Mouse (Mus musculus): ENCODE data around the gene Otop2. TPM values are rescaled to one million over a fixed set of nuclear protein-coding genes. Genes with fewer than 3 reads are reported as not detected.

The Otop2 gene
- polyA plus RNA-seq, 1 experiment, result 0.65 TPM

DNA sequence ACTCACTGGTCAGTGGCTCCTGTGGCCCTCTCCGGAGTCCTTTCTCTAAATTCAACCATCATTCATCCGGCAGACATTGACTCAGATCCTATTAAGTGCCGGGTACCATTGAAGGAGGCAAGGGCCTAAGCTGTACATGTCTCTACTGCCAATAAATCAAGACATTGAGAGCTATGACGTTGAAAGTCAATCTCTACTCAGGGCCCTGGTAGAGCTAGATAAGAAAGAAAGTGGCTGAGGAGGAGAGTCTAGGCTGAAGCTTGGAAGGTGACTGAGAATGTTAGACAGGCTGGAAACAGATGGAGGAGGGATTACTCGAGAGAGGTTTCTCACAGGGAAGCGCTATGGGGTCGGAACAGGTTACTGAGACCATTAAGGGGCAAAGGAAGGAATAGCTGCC lies 63.4 kb downstream of the Otop2 start:
- H3K27me3 ChIP-seq (ENCODE audit: control insufficient read depth, insufficient read depth, low read length), result no peaks in the 10 kb centered on the region
- H3K4me1 ChIP-seq (ENCODE audit: control insufficient read depth, insufficient read depth, low read length), result peaks cover 13% of the 10 kb centered on the region
- H3K4me3 ChIP-seq (replicated peaks; ENCODE audit: insufficient read depth, low read depth, low read length), result no peak overlapping the region
- 71% methylated on average over 7 of the region's 7 CpGs for WGBS
- no peak for DNase-seq
- no peak overlapping the region for H3K27ac ChIP-seq (ENCODE audit: insufficient read depth, low read length)
- TF ChIP-seq POLR2A (IDR thresholded peaks at IDR 0.05; ENCODE audit: borderline replicate concordance, insufficient read depth, low read length) (no peak), CTCF (IDR thresholded peaks at IDR 0.05; ENCODE audit: borderline replicate concordance, insufficient read depth, low read depth, low read length) (no peak)

- H3K27ac ChIP-seq (ENCODE audit: insufficient read depth, low read length), result no peak overlapping the region
- TF ChIP-seq POLR2A (IDR thresholded peaks at IDR 0.05; ENCODE audit: borderline replicate concordance, insufficient read depth, low read length) (no peak), CTCF (IDR thresholded peaks at IDR 0.05; ENCODE audit: borderline replicate concordance, insufficient read depth, low read depth, low read length) (no peak)
- H3K4me1 ChIP-seq (ENCODE audit: control insufficient read depth, insufficient read depth, low read length), result peaks cover 6% of the 10 kb centered on the region; the same call in 1 of the 2 replicates
- 79% methylated on average over 8 of the region's 8 CpGs for WGBS
- no peaks in the 10 kb centered on the region for H3K27me3 ChIP-seq (ENCODE audit: control insufficient read depth, insufficient read depth, low read length)
- no peak for DNase-seq
- H3K4me3 ChIP-seq (replicated peaks; ENCODE audit: insufficient read depth, low read depth, low read length), result no peak overlapping the region
Measured at GRCm38 (mm10) chr11:115371354-115371753, 64.4 kb downstream of the Otop2 start.

GRCm38 (mm10) chr11:115372015-115372414 lies 65.1 kb downstream of the Otop2 start:
- Histone ChIP-seq H3K4me3 (replicated peaks; ENCODE audit: insufficient read depth, low read depth, low read length) (no peak overlapping the region), H3K4me1 (ENCODE audit: control insufficient read depth, insufficient read depth, low read length) (peaks cover 6% of the 10 kb centered on the region; the same call in 1 of the 2 replicates), H3K27ac (ENCODE audit: insufficient read depth, low read length) (no peak overlapping the region), H3K27me3 (ENCODE audit: control insufficient read depth, insufficient read depth, low read length) (no peaks in the 10 kb centered on the region)
- no peak for DNase-seq
- 88% methylated on average over 1 of the region's 1 CpGs for WGBS
- TF ChIP-seq CTCF (IDR thresholded peaks at IDR 0.05; ENCODE audit: borderline replicate concordance, insufficient read depth, low read depth, low read length), result no peak
- no peak for TF ChIP-seq POLR2A (IDR thresholded peaks at IDR 0.05; ENCODE audit: borderline replicate concordance, insufficient read depth, low read length)

DNA sequence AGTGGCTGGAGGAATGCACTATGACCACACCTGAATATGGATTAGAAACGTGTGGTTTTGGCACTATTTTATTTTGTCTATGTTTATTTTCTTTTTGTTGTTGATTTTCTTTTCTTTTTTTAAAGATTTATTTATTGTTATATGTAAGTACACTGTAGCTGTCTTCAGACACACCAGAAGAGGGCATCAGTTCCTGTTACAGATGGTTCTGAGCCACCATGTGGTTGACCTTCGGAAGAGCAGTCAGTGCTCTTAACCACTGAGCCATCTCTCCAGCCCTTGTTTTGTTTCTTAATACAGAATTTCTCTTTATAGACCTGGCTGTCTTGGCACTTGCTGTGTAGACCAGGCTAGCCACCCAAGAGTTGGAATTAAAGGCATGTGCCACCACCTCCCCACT lies 65.8 kb downstream of the Otop2 start:
- WGBS, result 57% methylated on average over 2 of the region's 2 CpGs
- TF ChIP-seq CTCF (IDR thresholded peaks at IDR 0.05; ENCODE audit: borderline replicate concordance, insufficient read depth, low read depth, low read length), result no peak
- no peak for TF ChIP-seq POLR2A (IDR thresholded peaks at IDR 0.05; ENCODE audit: borderline replicate concordance, insufficient read depth, low read length)

GRCm38 (mm10) chr11:115373805-115374694 lies 67.1 kb downstream of the Otop2 start:
- Histone ChIP-seq H3K4me3 (replicated peaks; ENCODE audit: insufficient read depth, low read depth, low read length) (peak overlapping the region; percentile 50), H3K4me1 (ENCODE audit: control insufficient read depth, insufficient read depth, low read length) (peaks cover 6% of the 10 kb centered on the region; the same call in 1 of the 2 replicates), H3K27ac (ENCODE audit: insufficient read depth, low read length) (peak overlapping the region; percentile 35), H3K27me3 (ENCODE audit: control insufficient read depth, insufficient read depth, low read length) (no peaks in the 10 kb centered on the region)
- WGBS, result 2% methylated on average over 30 of the region's 30 CpGs
- no peak for TF ChIP-seq CTCF (IDR thresholded peaks at IDR 0.05; ENCODE audit: borderline replicate concordance, insufficient read depth, low read depth, low read length)
- TF ChIP-seq POLR2A (IDR thresholded peaks at IDR 0.05; ENCODE audit: borderline replicate concordance, insufficient read depth, low read length), result peak; percentile 60; the same call in 1 of the 2 replicates
- peak; percentile 78 to 83 for DNase-seq

More for the DNA sequence above, 65.8 kb downstream of the Otop2 start:
- no peak overlapping the region for H3K27ac ChIP-seq (ENCODE audit: insufficient read depth, low read length)
- H3K27me3 ChIP-seq (ENCODE audit: control insufficient read depth, insufficient read depth, low read length), result no peaks in the 10 kb centered on the region
- H3K4me1 ChIP-seq (ENCODE audit: control insufficient read depth, insufficient read depth, low read length), result peaks cover 6% of the 10 kb centered on the region; the same call in 1 of the 2 replicates
- H3K4me3 ChIP-seq (replicated peaks; ENCODE audit: insufficient read depth, low read depth, low read length), result no peak overlapping the region
- no peak for DNase-seq

DNA sequence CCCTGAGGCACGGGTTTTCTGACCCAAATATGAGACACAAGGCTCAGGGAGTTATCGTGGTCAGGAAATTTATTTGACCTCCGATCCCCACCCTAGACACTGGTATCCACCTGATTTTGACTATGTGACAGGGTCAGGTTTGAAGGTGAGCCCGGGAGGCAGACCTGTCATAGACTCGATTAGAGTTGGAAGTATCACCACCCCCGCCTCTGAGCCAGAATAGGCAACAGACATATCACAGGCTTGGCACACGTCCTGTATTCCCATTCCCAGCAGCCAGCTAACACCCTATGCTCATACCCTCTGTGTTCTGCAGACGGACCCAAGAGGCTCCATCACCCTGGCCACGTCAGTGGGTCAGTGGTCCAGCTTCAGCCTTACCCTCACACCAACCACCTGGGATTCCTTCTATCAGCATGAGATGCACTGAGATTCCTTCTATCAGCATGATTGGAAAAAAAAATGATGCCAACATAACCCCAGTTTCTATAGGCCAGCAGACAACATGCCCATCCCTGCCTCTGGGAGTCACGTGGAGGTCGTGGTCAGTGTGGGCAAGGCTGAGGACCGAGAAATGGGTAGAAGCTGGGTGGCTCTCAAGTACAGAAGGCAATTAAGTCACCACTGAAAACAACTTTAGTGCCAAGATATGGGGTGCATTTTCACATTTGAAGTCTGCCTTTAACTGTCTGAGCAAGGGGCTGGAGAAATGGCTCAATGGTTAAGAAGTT lies 67.9 kb downstream of the Otop2 start:
- no peaks in the 10 kb centered on the region for H3K27me3 ChIP-seq (ENCODE audit: control insufficient read depth, insufficient read depth, low read length)
- peak overlapping the region; percentile 50 for H3K4me3 ChIP-seq (replicated peaks; ENCODE audit: insufficient read depth, low read depth, low read length)
- H3K27ac ChIP-seq (ENCODE audit: insufficient read depth, low read length), result peak overlapping the region; percentile 35; the same call in 1 of the 2 replicates
- 53% methylated on average over 12 of the region's 12 CpGs for WGBS
- DNase-seq, result no peak
- peaks cover 6% of the 10 kb centered on the region; the same call in 1 of the 2 replicates for H3K4me1 ChIP-seq (ENCODE audit: control insufficient read depth, insufficient read depth, low read length)
- no peak for TF ChIP-seq POLR2A (IDR thresholded peaks at IDR 0.05; ENCODE audit: borderline replicate concordance, insufficient read depth, low read length)
- no peak for TF ChIP-seq CTCF (IDR thresholded peaks at IDR 0.05; ENCODE audit: borderline replicate concordance, insufficient read depth, low read depth, low read length)

GRCm38 (mm10) chr11:115376722-115377121 lies 69.8 kb downstream of the Otop2 start:
- TF ChIP-seq CTCF (IDR thresholded peaks at IDR 0.05; ENCODE audit: borderline replicate concordance, insufficient read depth, low read depth, low read length), result no peak
- no peak for TF ChIP-seq POLR2A (IDR thresholded peaks at IDR 0.05; ENCODE audit: borderline replicate concordance, insufficient read depth, low read length)
- Histone ChIP-seq H3K4me3 (replicated peaks; ENCODE audit: insufficient read depth, low read depth, low read length) (no peak overlapping the region), H3K27me3 (ENCODE audit: control insufficient read depth, insufficient read depth, low read length) (no peaks in the 10 kb centered on the region), H3K27ac (ENCODE audit: insufficient read depth, low read length) (no peak overlapping the region), H3K4me1 (ENCODE audit: control insufficient read depth, insufficient read depth, low read length) (peaks cover 6% of the 10 kb centered on the region; the same call in 1 of the 2 replicates)
- no peak for DNase-seq
- 71% methylated on average over 7 of the region's 7 CpGs for WGBS

Data from cerebellum, adult 2 months (tissue).